In genomic region chr6:125237421-125237820, GRCm38 (mm10) we compare ENCODE assay signal across 28 mouse cellular contexts. TPM values are rescaled to one million over a fixed set of nuclear protein-coding genes. Genes with fewer than 3 reads are reported as not detected.
DNase-seq lines count a peak whose midpoint lies in the region; ATAC-seq and TF ChIP-seq lines count a peak whose summit lies in the region.
"Had no signal": no experiment of that assay in that cellular context is flagged by ENCODE, and none has a peak within 500 bp of the region (broad histone marks: within the 10 kb centered on the region; RNA-seq: fewer than 3 reads in every experiment).

No protein-coding gene starts in this region.

- ATAC-seq in heart, postnatal 0 days (ENCODE audit: insufficient read depth, low read depth), result no peak
- no peak for ATAC-seq in heart, embryonic 11.5 days (replicated peaks; ENCODE audit: insufficient number of reproducible peaks, low FRiP score, low TSS enrichment)
- peak; percentile 15 for ATAC-seq in activated CD4-positive, CD25-positive, alpha-beta regulatory T cell, adult 4 months
- ATAC-seq in inflammation-experienced regulatory T-cells, adult 6 months, result peak; percentile 34
- ATAC-seq: hindbrain, postnatal 0 days had no signal

- H3K27me3 ChIP-seq in heart, postnatal 0 days (ENCODE audit: control insufficient read depth, insufficient read depth, low read length), result no peaks in the 10 kb centered on the region
- H3K27me3 ChIP-seq in heart, embryonic 11.5 days (ENCODE audit: control insufficient read depth, insufficient read depth, low read length), result no peaks in the 10 kb centered on the region
- no peaks in the 10 kb centered on the region for H3K27me3 ChIP-seq in cerebellum, adult 2 months (ENCODE audit: control insufficient read depth, insufficient read depth, low read length)
- H3K27me3 ChIP-seq: embryonic facial prominence, embryonic 13.5 days; forebrain, embryonic 12.5 days had no signal

- DNase-seq in heart, postnatal 0 days (ENCODE audit: low spot score), result no peak
- DNase-seq in thymus, postnatal 25 days, result peak; percentile 71
- DNase-seq in lung, postnatal 14 days, result no peak
- DNase-seq in right cerebral cortex, postnatal 36 days (ENCODE audit: low spot score in 2 of 2), result no peak
- no peak for DNase-seq in cerebellum, adult 2 months
- DNase-seq: adrenal gland, postnatal 36 days; cerebellum, adult 11 months; cerebellum, postnatal 25 days; embryo, embryonic 11 days; gastrocnemius, adult 2 months; kidney, adult 11 months; liver had no signal

- H3K27ac ChIP-seq in heart, postnatal 0 days (ENCODE audit: low read depth), result peak overlapping the region; percentile 48; the same call in 1 of the 2 replicates
- no peak overlapping the region for H3K27ac ChIP-seq in heart, embryonic 11.5 days (ENCODE audit: low read depth, low read length)
- H3K27ac ChIP-seq in cerebellum, adult 2 months (ENCODE audit: insufficient read depth, low read length), result no peak overlapping the region
- H3K27ac ChIP-seq: embryonic facial prominence, embryonic 13.5 days; forebrain, embryonic 12.5 days; gastrocnemius, adult 2 months; hindbrain, postnatal 0 days; kidney, postnatal 0 days; layer of hippocampus, adult 2 months; limb, embryonic 10.5 days; macrophage had no signal

- H3K4me1 ChIP-seq in heart, postnatal 0 days (ENCODE audit: control insufficient read depth, insufficient read depth), result peaks cover 15% of the 10 kb centered on the region
- peaks cover 9% of the 10 kb centered on the region for H3K4me1 ChIP-seq in heart, embryonic 11.5 days (ENCODE audit: control insufficient read depth, insufficient read depth, low read length)
- H3K4me1 ChIP-seq in cerebellum, adult 2 months (ENCODE audit: control insufficient read depth, insufficient read depth, low read length), result 0 out of 2 replicates have a peak, but pooled peaks cover under 1% of the 10 kb centered on the region

- H3K36me3 ChIP-seq in heart, postnatal 0 days (replicated peaks; ENCODE audit: control insufficient read depth, insufficient read depth, low read length), result no peaks in the 10 kb centered on the region
- H3K36me3 ChIP-seq in heart, embryonic 11.5 days (ENCODE audit: control insufficient read depth, insufficient read depth, low read length), result no peaks in the 10 kb centered on the region
- H3K36me3 ChIP-seq: embryonic facial prominence, embryonic 13.5 days; forebrain, embryonic 12.5 days; hindbrain, embryonic 10.5 days; limb, embryonic 10.5 days had no signal

- 88% methylated on average over 4 of the region's 4 CpGs for WGBS in heart, postnatal 0 days
- WGBS in heart, embryonic 11.5 days (ENCODE audit: insufficient replicate concordance), result 78% methylated on average over 4 of the region's 4 CpGs
- 81% methylated on average over 4 of the region's 4 CpGs for WGBS in cerebellum, adult 2 months

- no peak overlapping the region; the same call in 1 of the 2 replicates for H3K4me3 ChIP-seq in heart, postnatal 0 days (ENCODE audit: low read depth, low read length)
- no peak overlapping the region for H3K4me3 ChIP-seq in heart, embryonic 11.5 days (ENCODE audit: low read depth, low read length)
- H3K4me3 ChIP-seq in cerebellum, adult 2 months (replicated peaks; ENCODE audit: insufficient read depth, low read depth, low read length), result no peak overlapping the region
- H3K4me3 ChIP-seq: embryonic facial prominence, embryonic 13.5 days; erythroblast, embryonic 14.5 days; forebrain, embryonic 12.5 days; gastrocnemius, adult 2 months; hindbrain, embryonic 10.5 days; layer of hippocampus, adult 2 months; limb, embryonic 10.5 days had no signal

- no peaks in the 10 kb centered on the region for H3K9me3 ChIP-seq in heart, postnatal 0 days (replicated peaks; ENCODE audit: control insufficient read depth, low read length)
- no peaks in the 10 kb centered on the region for H3K9me3 ChIP-seq in heart, embryonic 11.5 days (replicated peaks; ENCODE audit: control insufficient read depth, low read length)
- H3K9me3 ChIP-seq: embryonic facial prominence, embryonic 13.5 days; forebrain, embryonic 12.5 days; hindbrain, embryonic 10.5 days; limb, embryonic 10.5 days had no signal

- TF ChIP-seq CTCF in heart, postnatal 0 days (IDR thresholded peaks at IDR 0.05; ENCODE audit: low read depth), result no peak
- TF ChIP-seq CTCF in cerebellum, adult 2 months (IDR thresholded peaks at IDR 0.05; ENCODE audit: borderline replicate concordance, insufficient read depth, low read depth, low read length), result no peak

- no peak overlapping the region for H3K9ac ChIP-seq in heart, postnatal 0 days (replicated peaks; ENCODE audit: low read depth, low read length)
- H3K9ac ChIP-seq in heart, embryonic 11.5 days (ENCODE audit: low read depth, low read length), result no peak overlapping the region; the same call in 1 of the 2 replicates
- H3K9ac ChIP-seq: forebrain, embryonic 12.5 days had no signal

- H3K4me2 ChIP-seq in heart, postnatal 0 days (ENCODE audit: low read depth, low read length), result no peak overlapping the region; the same call in 1 of the 2 replicates
- no peak overlapping the region for H3K4me2 ChIP-seq in heart, embryonic 11.5 days
- H3K4me2 ChIP-seq: embryonic facial prominence, embryonic 13.5 days; forebrain, embryonic 12.5 days; midbrain, embryonic 11.5 days had no signal

- no peak for TF ChIP-seq EP300 in heart, postnatal 0 days (IDR thresholded peaks at IDR 0.05; ENCODE audit: low read depth)

- no peak for TF ChIP-seq POLR2A in cerebellum, adult 2 months (IDR thresholded peaks at IDR 0.05; ENCODE audit: borderline replicate concordance, insufficient read depth, low read length)

RNA-seq across cellular contexts. Expression of gene Cd27, which starts 0.6 kb away (rescaled TPM):
- 3.4 TPM in 1 of 2 replicates, not detected in the other for total RNA-seq in heart, postnatal 0 days (2014; rRNA removed; ENCODE audit: low replicate concordance)
- 1.3 and 1.6 TPM in 2 replicates for polyA plus RNA-seq in heart, postnatal 0 days (2015; fragmentation: Nextera tagmentation; extraction: Ambion mirVana)
- 1.2 and 1.4 TPM in 2 replicates for polyA plus RNA-seq in heart, embryonic 11.5 days (2014; fragmentation: Nextera tagmentation; extraction: Ambion mirVana)
- 100 to 1,000 TPM; 427 to 432 TPM for polyA plus RNA-seq in activated CD4-positive, CD25-positive, alpha-beta regulatory T cell, adult 4 months (2017; shearing (Covaris generic))
- polyA plus RNA-seq in inflammation-experienced regulatory T-cells, adult 6 months (2017; shearing (Covaris generic)), result 100 to 1,000 TPM; 258 to 621 (median 560) TPM
- 0.13 TPM in 1 of 2 replicates, not detected in the other for polyA plus RNA-seq in cerebellum, adult 2 months (2012; rRNA removed)
- total RNA-seq: hindbrain, postnatal 0 days; layer of hippocampus, adult 2 months; layer of hippocampus, postnatal 25 days; MEL; midbrain, postnatal 0 days had no signal
- polyA plus RNA-seq: macrophage had no signal

RNA-seq across cellular contexts. Expression of gene Tapbpl, which starts 5.8 kb away (rescaled TPM):
- total RNA-seq in heart, postnatal 0 days (2014; rRNA removed; ENCODE audit: low replicate concordance), result 0.93 and 4.5 TPM in 2 replicates
- polyA plus RNA-seq in heart, postnatal 0 days (2015; fragmentation: Nextera tagmentation; extraction: Ambion mirVana), result 3.9 and 4.5 TPM in 2 replicates
- 2.0 and 2.2 TPM in 2 replicates for polyA plus RNA-seq in heart, embryonic 11.5 days (2014; fragmentation: Nextera tagmentation; extraction: Ambion mirVana)
- 10 to 100 TPM; 65.5 to 84.7 TPM for polyA plus RNA-seq in activated CD4-positive, CD25-positive, alpha-beta regulatory T cell, adult 4 months (2017; shearing (Covaris generic))
- 10 to 100 TPM; 79.6 to 89.3 (median 88.6) TPM for polyA plus RNA-seq in inflammation-experienced regulatory T-cells, adult 6 months (2017; shearing (Covaris generic))
- 6.3 TPM in 2 replicates for polyA plus RNA-seq in cerebellum, adult 2 months (2012; rRNA removed)

RNA-seq across cellular contexts. Expression of gene Vamp1, which starts 22.1 kb away (rescaled TPM):
- 3.6 and 8.2 TPM in 2 replicates for total RNA-seq in heart, postnatal 0 days (2014; rRNA removed; ENCODE audit: low replicate concordance)
- polyA plus RNA-seq in heart, postnatal 0 days (2015; fragmentation: Nextera tagmentation; extraction: Ambion mirVana), result 5.0 and 5.4 TPM in 2 replicates
- polyA plus RNA-seq in heart, embryonic 11.5 days (2014; fragmentation: Nextera tagmentation; extraction: Ambion mirVana), result 1.6 and 2.2 TPM in 2 replicates
- 10 to 100 TPM; 14.0 to 14.4 TPM for polyA plus RNA-seq in activated CD4-positive, CD25-positive, alpha-beta regulatory T cell, adult 4 months (2017; shearing (Covaris generic))
- 10 to 100 TPM in 2 of 3 experiments, 1 to 10 TPM in 1; 9.8 to 20.8 (median 18.2) TPM for polyA plus RNA-seq in inflammation-experienced regulatory T-cells, adult 6 months (2017; shearing (Covaris generic))
- polyA plus RNA-seq in cerebellum, adult 2 months (2012; rRNA removed), result 556 and 718 TPM in 2 replicates

RNA-seq across cellular contexts. Expression of gene Mrpl51, which starts 45.8 kb away (rescaled TPM):
- total RNA-seq in heart, postnatal 0 days (2014; rRNA removed; ENCODE audit: low replicate concordance), result 109 and 165 TPM in 2 replicates
- polyA plus RNA-seq in heart, postnatal 0 days (2015; fragmentation: Nextera tagmentation; extraction: Ambion mirVana), result 426 and 447 TPM in 2 replicates
- polyA plus RNA-seq in heart, embryonic 11.5 days (2014; fragmentation: Nextera tagmentation; extraction: Ambion mirVana), result 226 and 234 TPM in 2 replicates
- 10 to 100 TPM; 85.7 to 89.0 TPM for polyA plus RNA-seq in activated CD4-positive, CD25-positive, alpha-beta regulatory T cell, adult 4 months (2017; shearing (Covaris generic))
- polyA plus RNA-seq in inflammation-experienced regulatory T-cells, adult 6 months (2017; shearing (Covaris generic)), result 100 to 1,000 TPM in 1 of 3 experiments, 10 to 100 TPM in 2; 65.3 to 102 (median 74.3) TPM
- polyA plus RNA-seq in cerebellum, adult 2 months (2012; rRNA removed), result 61.6 and 70.4 TPM in 2 replicates

RNA-seq across cellular contexts. Expression of gene Ncapd2, which starts 45.9 kb away (rescaled TPM):
- 85.4 and 98.0 TPM in 2 replicates for total RNA-seq in heart, postnatal 0 days (2014; rRNA removed; ENCODE audit: low replicate concordance)
- 24.5 and 26.3 TPM in 2 replicates for polyA plus RNA-seq in heart, postnatal 0 days (2015; fragmentation: Nextera tagmentation; extraction: Ambion mirVana)
- 82.3 and 84.0 TPM in 2 replicates for polyA plus RNA-seq in heart, embryonic 11.5 days (2014; fragmentation: Nextera tagmentation; extraction: Ambion mirVana)
- polyA plus RNA-seq in activated CD4-positive, CD25-positive, alpha-beta regulatory T cell, adult 4 months (2017; shearing (Covaris generic)), result 10 to 100 TPM; 33.1 to 61.3 TPM
- polyA plus RNA-seq in inflammation-experienced regulatory T-cells, adult 6 months (2017; shearing (Covaris generic)), result 10 to 100 TPM; 25.4 to 88.8 (median 51.2) TPM
- polyA plus RNA-seq in cerebellum, adult 2 months (2012; rRNA removed), result 80.8 and 85.4 TPM in 2 replicates

Comparison
In these comparisons a context has a peak if more than half of its experiments do, and no peak if none do; other contexts are left out.
1. ATAC-seq: peak in activated CD4-positive, CD25-positive, alpha-beta regulatory T cell, adult 4 months (single experiment) and inflammation-experienced regulatory T-cells, adult 6 months (single experiment); none in heart, postnatal 0 days (single experiment) and heart, embryonic 11.5 days (single experiment).
2. RNA of gene Cd27, which starts 0.6 kb away (polyA plus RNA-seq): 258 to 621 TPM in inflammation-experienced regulatory T-cells, adult 6 months and 427 to 432 TPM in activated CD4-positive, CD25-positive, alpha-beta regulatory T cell, adult 4 months; 1.2 to 1.4 TPM in heart, embryonic 11.5 days, 1.3 to 1.6 TPM in heart, postnatal 0 days and 0.13 TPM in cerebellum, adult 2 months; every median in the first group is over 100 times any median in the second.
3. RNA of gene Vamp1, which starts 22.1 kb away (polyA plus RNA-seq): 556 to 718 TPM in cerebellum, adult 2 months; 9.8 to 20.8 TPM in inflammation-experienced regulatory T-cells, adult 6 months, 14.0 to 14.4 TPM in activated CD4-positive, CD25-positive, alpha-beta regulatory T cell, adult 4 months, 5.0 to 5.4 TPM in heart, postnatal 0 days and 1.6 to 2.2 TPM in heart, embryonic 11.5 days; every median in the first group is over 10 times any median in the second.